Mouse (Mus musculus): Measurements from ENCODE around the gene Efhd2.

The Efhd2 gene

GRCm38 (mm10) chr4:141874601-141875460 lies at the start of gene Efhd2:
Gene Efhd2, minus strand, starts transcription at chr4:141874920.
- DNase-seq (ENCODE audit: low read depth): peak; percentile 76

GRCm38 (mm10) chr4:141923961-141924360 lies 49.2 kb upstream of the Efhd2 start:
- DNase-seq (ENCODE audit: low read depth): no peak

- no peak for DNase-seq (ENCODE audit: low read depth)
Measured at GRCm38 (mm10) chr4:141920391-141920790, 45.7 kb upstream of the Efhd2 start.

GRCm38 (mm10) chr4:141917735-141918419 lies 43.2 kb upstream of the Efhd2 start:
- no peak for DNase-seq (ENCODE audit: low read depth)

GRCm38 (mm10) chr4:141914040-141914439 lies 39.3 kb upstream of the Efhd2 start:
- no peak for DNase-seq (ENCODE audit: low read depth)

- no peak for DNase-seq (ENCODE audit: low read depth)
Measured at GRCm38 (mm10) chr4:141913201-141913993, 38.7 kb upstream of the Efhd2 start.

GRCm38 (mm10) chr4:141904710-141905109 lies 30.0 kb upstream of the Efhd2 start:
- DNase-seq (ENCODE audit: low read depth): no peak

GRCm38 (mm10) chr4:141902479-141902858 lies 27.7 kb upstream of the Efhd2 start:
- no peak for DNase-seq (ENCODE audit: low read depth)

- DNase-seq (ENCODE audit: low read depth): no peak
Measured at GRCm38 (mm10) chr4:141901711-141902478, 27.2 kb upstream of the Efhd2 start.

GRCm38 (mm10) chr4:141900421-141900820 lies 25.7 kb upstream of the Efhd2 start:
- no peak for DNase-seq (ENCODE audit: low read depth)

GRCm38 (mm10) chr4:141899936-141900335 lies 25.2 kb upstream of the Efhd2 start:
- DNase-seq (ENCODE audit: low read depth): no peak

GRCm38 (mm10) chr4:141898905-141899304 lies 24.2 kb upstream of the Efhd2 start:
- DNase-seq (ENCODE audit: low read depth): no peak

GRCm38 (mm10) chr4:141897838-141898237 lies 23.1 kb upstream of the Efhd2 start:
- no peak for DNase-seq (ENCODE audit: low read depth)

- no peak for DNase-seq (ENCODE audit: low read depth)
Measured at GRCm38 (mm10) chr4:141897225-141897624, 22.5 kb upstream of the Efhd2 start.

- no peak for DNase-seq (ENCODE audit: low read depth)
Measured at GRCm38 (mm10) chr4:141895772-141896171, 21.1 kb upstream of the Efhd2 start.

GRCm38 (mm10) chr4:141893157-141893784 lies 18.6 kb upstream of the Efhd2 start:
- DNase-seq (ENCODE audit: low read depth): no peak

GRCm38 (mm10) chr4:141886385-141886968 lies 11.8 kb upstream of the Efhd2 start:
- no peak for DNase-seq (ENCODE audit: low read depth)

GRCm38 (mm10) chr4:141885451-141885850 lies 10.7 kb upstream of the Efhd2 start:
- no peak for DNase-seq (ENCODE audit: low read depth)

- no peak for DNase-seq (ENCODE audit: low read depth)
Measured at GRCm38 (mm10) chr4:141882858-141883257, 8.1 kb upstream of the Efhd2 start.

GRCm38 (mm10) chr4:141881950-141882349 lies 7.2 kb upstream of the Efhd2 start:
- DNase-seq (ENCODE audit: low read depth): no peak
